Mouse (Mus musculus): ENCODE data around the gene Mroh7. TPM values are rescaled to one million over a fixed set of nuclear protein-coding genes. Genes with fewer than 3 reads are reported as not detected.

Gene Mroh7
- under 1 TPM; 0.36 to 0.50 TPM for total RNA-seq (2023)

DNA sequence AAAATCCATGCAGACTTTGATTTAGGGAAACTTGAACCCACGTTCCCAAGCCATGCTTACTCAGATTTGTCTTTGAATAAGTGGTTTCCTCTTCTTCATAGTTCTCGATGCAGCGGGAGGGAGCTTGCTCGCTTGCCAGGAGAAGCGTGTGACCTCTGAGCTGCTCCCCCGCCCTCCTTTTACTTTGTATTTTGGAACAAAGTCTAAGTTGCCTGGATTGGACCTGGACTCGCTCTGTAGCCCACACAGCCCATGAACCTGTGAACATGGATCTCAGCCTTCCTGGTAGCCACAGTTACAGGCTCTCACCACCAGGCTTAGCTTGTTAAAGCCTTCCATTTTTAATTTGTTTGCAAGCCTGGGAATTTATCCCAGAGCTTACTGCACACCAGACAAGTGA lies at the start of gene Mroh7:
Gene Mroh7 (minus strand): TSS at position 112 of the 400 bp plus-strand sequence.

GRCm38 (mm10) chr4:106733636-106734035 lies 2.9 kb upstream of the Mroh7 start, which contains the start of gene Fam151a:
Fam151a (plus strand) TSS chr4:106733889.

GRCm38 (mm10) chr4:106678442-106679118 lies 52.1 kb downstream of the Mroh7 start, which contains the start of gene Ttc4:
Ttc4 (minus strand) TSS chr4:106678944.

GRCm38 (mm10) chr4:106650833-106651527 lies 79.7 kb downstream of the Mroh7 start, which contains the start of gene Pars2:
Pars2 (plus strand) TSS chr4:106651069.

Other genes with a start within 250 kb of the Mroh7 start
- gene Bsnd, start 238.6 kb downstream of the Mroh7 start, total RNA-seq (2023), result not detected
- 10 to 100 TPM; 12.2 to 13.2 TPM for gene Dhcr24, start 169.9 kb downstream of the Mroh7 start, total RNA-seq (2023)
- gene Lexm, start 113.7 kb downstream of the Mroh7 start, total RNA-seq (2023), result not detected
- not detected for gene Ttc22, start 108.5 kb downstream of the Mroh7 start, total RNA-seq (2023)
- gene Pars2, start 79.9 kb downstream of the Mroh7 start, total RNA-seq (2023), result 1 to 10 TPM; 2.8 to 2.9 TPM
- 10 to 100 TPM; 22.7 to 26.6 TPM for gene Ttc4, start 52.0 kb downstream of the Mroh7 start, total RNA-seq (2023)
- gene Fam151a, start 3.0 kb upstream of the Mroh7 start, total RNA-seq (2023), result not detected
- 10 to 100 TPM; 22.6 to 23.0 TPM for gene Acot11, start 74.1 kb upstream of the Mroh7 start, total RNA-seq (2023)
- gene Ssbp3, start 179.8 kb upstream of the Mroh7 start, total RNA-seq (2023), result 10 to 100 TPM; 33.2 to 34.4 TPM

All from monocyte, adult 59 days (primary cell).